Mouse (Mus musculus) heart, adult 9 months (tissue): Measurements from ENCODE around the gene Znrd1as.
A peak's percentile ranks its signal among the peaks of the same experiment; 100 is the strongest.
"Not testable (repeated sequence)": the region's sequence is repeated elsewhere in the genome, so short reads cannot be mapped to it uniquely, and the experiment has no call there.

ENCODE experiments used
- DNase-seq, 2 experiments: peaks; one replicate each; pipeline ENCODE4 v3.0.0; 2022; ENCODE audit warnings: low spot score in 2 of 2

The Znrd1as gene

GRCm38 (mm10) chr17:36950981-36951947 lies 7.1 kb upstream of the Znrd1as start, which contains the start of gene Ppp1r11:
Gene Ppp1r11, minus strand, starts transcription at chr17:36951741.
- peak; percentile 96 to 98 for DNase-seq

- no peak for DNase-seq
Measured at GRCm38 (mm10) chr17:36952631-36953030, 5.8 kb upstream of the Znrd1as start.

GRCm38 (mm10) chr17:36953062-36953461 lies 5.3 kb upstream of the Znrd1as start:
- DNase-seq: no peak

GRCm38 (mm10) chr17:36958884-36959283 lies 492 bp downstream of the Znrd1as start:
- no peak for DNase-seq

- no peak for DNase-seq
Measured at GRCm38 (mm10) chr17:36961125-36961524, 2.7 kb downstream of the Znrd1as start.

GRCm38 (mm10) chr17:36966875-36967274 lies 8.5 kb downstream of the Znrd1as start:
- no peak for DNase-seq

GRCm38 (mm10) chr17:36970316-36970890 lies 12.0 kb downstream of the Znrd1as start:
- DNase-seq: no peak

GRCm38 (mm10) chr17:36971172-36971850 lies 12.9 kb downstream of the Znrd1as start:
- no peak for DNase-seq

GRCm38 (mm10) chr17:36972791-36973190 lies 14.4 kb downstream of the Znrd1as start:
- DNase-seq: no peak

GRCm38 (mm10) chr17:36973271-36973787 lies 14.9 kb downstream of the Znrd1as start:
- DNase-seq: no peak

- DNase-seq: peak; percentile 15 to 37
Measured at GRCm38 (mm10) chr17:36981221-36981813, 22.9 kb downstream of the Znrd1as start, which contains the start of gene 2410137M14Rik. Gene 2410137M14Rik, minus strand, starts transcription at chr17:36981237.

- no peak for DNase-seq
Measured at GRCm38 (mm10) chr17:36981845-36982244, 23.5 kb downstream of the Znrd1as start.

GRCm38 (mm10) chr17:36982253-36983155 lies 24.1 kb downstream of the Znrd1as start:
- no peak for DNase-seq

- no peak for DNase-seq
Measured at GRCm38 (mm10) chr17:36988475-36988874, 30.1 kb downstream of the Znrd1as start.

- no peak for DNase-seq
Measured at GRCm38 (mm10) chr17:36989437-36989836, 31.0 kb downstream of the Znrd1as start, which contains the start of gene H2-M5. Gene H2-M5, minus strand, starts transcription at chr17:36989537.

GRCm38 (mm10) chr17:36990630-36991029 lies 32.2 kb downstream of the Znrd1as start:
- not testable (repeated sequence) for DNase-seq

- DNase-seq: no peak
Measured at GRCm38 (mm10) chr17:36992336-36993104, 34.1 kb downstream of the Znrd1as start.

GRCm38 (mm10) chr17:36993770-36994325 lies 35.5 kb downstream of the Znrd1as start:
- DNase-seq: no peak

GRCm38 (mm10) chr17:36994528-36994927 lies 36.1 kb downstream of the Znrd1as start:
- DNase-seq: no peak
